Mouse (Mus musculus): ENCODE results near the gene Acaca.

Gene Acaca

DNA sequence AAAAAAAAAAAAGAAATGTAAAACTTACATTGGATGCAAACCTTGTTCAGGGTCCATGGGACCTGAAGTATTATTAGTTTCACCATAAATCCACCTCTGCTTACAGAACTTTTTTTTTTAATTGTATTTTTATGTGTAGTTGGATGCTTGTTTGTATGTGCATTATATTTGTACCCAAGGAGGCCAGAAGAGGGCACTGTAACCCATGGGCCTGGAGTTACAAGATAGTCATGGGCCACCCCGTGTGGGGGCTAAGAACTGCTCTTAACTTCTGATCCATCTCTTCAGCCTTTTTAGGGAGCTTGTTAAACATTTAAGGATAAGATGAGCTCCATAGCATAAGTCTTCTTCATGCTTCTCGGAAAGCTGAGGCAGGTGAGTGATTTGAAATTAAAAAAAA lies 21.4 kb downstream of the Acaca start:
- peak; percentile 9 for DNase-seq

DNA sequence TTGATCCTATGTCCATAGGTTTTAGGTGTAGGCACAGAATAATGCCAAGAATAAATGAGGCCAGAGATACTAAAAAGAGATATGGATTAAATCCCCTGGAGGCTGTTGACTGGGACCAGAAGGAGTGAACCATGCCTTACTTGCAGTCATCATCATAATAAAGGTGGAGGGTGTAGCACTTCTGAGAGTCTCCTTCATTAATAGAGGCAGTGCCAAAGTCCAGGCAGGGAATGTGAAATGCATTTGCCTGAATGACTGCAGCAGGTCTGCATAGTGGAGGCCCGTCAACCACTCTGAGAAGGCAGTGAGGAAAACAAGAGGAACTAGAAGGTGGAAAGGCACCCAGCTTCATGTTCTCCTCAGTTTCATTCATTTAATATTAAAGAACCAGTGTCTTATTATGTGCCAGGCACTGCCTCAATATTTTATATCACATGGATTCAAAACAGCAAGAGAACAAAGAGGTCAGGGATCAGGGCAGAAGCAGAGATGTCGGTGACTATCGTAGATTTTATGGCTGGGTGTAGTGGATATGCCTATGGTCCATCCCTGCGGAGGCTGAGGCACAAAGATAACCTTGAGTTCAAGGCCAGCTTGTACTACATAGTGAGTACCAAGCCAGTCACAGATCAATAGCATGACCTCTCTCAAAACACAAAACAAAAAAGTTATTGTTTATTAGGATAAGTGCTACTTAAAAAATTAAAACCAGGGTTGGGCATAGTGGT lies 27.2 kb downstream of the Acaca start:
- DNase-seq, result no peak

DNA sequence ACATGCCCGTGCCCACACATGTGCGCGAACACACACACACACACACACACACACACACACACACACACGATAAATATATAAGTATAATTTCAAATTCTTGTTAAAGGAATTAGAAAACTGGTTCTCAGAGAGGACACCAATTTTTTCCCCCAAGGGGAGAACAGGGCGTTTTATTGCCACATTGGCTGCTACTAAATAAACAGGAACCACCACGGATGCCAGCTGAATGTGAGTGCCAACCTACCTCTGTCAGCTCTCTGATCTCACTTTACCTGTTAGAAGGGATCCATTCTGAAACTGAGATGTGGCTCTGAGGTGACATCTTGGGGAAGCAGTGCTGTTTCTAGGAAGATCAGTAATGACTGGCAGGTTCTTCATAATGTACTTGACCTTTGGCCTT lies 34.7 kb downstream of the Acaca start:
- DNase-seq, result no peak

DNA sequence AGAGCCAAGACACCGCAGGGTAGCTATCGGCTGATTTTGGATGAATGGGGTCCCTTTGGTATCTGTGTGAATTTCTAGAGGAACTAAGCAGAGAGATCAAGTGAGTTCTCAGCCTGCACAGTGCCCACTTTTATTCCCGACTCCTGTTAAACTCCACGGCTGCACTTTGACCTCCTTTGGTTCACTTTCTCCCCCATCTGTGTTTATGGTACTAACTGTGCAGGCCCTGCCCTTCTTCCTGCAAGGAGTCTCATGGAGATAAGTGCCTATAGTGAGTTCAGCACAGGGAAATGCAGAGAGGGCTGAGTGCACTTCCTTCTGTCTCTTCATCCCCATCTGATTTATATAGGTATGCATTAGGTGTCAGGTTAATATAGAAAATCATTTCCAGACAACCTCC lies 35.1 kb downstream of the Acaca start:
- DNase-seq, result no peak

DNA sequence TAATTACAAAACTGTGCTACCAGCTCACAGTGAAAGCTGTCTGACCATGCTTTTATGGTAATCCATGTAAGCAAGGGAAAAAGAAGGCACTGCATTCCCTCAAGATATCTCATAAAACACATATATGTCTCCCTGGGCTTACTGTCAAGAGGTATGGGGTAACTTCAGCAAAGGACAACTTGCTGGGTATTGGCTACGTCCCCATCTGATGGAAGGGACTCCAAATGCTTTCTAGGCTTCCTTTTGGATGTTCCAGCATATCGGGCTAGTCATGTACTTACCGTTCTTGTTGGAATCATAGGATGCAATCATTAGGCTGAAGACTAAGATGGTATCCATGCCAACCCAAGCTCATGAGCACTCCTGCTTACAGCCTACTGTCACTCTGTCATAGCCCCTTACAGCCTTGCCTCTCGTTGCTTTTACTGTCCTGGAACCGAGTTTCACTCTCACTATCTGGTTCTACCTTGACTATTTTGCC lies 37.6 kb downstream of the Acaca start, which contains the start of gene Gm11437:
Gene Gm11437, minus strand, starts transcription at position 431 of the 481 bp plus-strand sequence.
- DNase-seq, result no peak

DNA sequence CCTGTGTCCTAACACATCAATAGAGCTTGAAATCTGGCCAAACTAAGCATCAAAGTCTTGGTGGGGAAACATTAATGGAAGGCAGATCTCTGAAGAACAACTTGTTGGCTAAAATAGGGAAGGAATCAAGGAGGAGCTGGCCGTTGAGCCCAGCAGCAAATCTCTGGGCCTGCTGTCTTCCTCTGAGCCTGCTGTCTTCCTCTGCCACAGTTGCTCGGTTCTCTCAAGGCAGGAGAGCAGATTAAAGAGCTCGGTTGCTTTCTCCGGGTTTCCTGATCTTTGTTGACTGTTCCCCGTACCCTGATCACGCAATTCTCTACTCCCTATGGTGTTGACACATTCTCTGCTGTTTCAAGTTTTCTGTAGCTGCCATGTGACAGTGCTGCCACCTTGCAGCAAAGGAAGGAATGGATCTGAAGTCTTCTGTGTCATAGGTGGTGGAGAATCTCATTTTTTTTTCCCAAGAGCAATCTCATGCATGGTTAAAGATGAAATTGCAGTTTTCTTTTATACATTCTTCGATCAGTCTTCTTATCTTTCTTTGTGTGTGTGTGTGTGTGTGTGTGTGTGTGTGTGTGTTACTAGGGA lies 39.3 kb downstream of the Acaca start:
- DNase-seq, result peak; percentile 31

DNA sequence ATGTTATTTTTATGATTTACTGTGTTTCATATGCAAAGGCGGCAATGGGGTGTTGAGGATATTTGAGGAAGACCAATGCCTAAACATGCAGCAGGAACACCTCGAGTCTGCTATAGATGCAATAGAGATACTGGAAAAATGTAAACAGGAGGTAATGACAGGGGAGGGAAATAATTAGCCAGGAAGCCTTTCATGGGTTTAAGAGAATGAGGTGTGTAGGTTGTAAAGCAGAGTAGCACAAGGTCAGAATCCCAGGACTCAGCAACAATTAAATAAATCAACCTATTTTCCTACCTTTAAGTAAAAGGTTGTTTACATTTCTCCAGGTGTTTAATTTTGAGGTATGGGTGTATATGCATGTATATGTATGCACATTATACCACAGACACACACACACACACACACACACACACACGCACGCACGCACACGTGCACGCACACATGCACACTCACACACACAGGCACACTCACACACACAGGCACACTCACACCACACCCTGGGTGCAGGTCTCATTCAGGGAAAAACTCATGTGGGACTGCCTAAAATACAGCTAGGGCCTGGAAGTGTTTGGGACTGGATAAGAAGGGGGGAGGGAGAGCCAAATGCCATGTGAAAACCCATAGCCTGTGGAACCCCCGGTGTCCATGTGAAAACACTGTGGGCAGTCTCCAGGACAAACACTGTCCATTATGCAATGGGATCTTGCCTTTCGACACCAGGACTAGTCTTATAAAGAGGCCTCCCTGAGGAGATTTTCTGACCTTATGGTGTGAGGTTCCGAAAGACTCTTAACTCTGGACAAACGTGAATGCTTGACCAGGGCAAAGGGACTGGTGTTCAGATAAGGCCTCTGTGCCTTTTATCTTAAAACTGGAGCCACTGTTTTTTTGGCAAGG lies 43.3 kb downstream of the Acaca start:
- no peak for DNase-seq

DNA sequence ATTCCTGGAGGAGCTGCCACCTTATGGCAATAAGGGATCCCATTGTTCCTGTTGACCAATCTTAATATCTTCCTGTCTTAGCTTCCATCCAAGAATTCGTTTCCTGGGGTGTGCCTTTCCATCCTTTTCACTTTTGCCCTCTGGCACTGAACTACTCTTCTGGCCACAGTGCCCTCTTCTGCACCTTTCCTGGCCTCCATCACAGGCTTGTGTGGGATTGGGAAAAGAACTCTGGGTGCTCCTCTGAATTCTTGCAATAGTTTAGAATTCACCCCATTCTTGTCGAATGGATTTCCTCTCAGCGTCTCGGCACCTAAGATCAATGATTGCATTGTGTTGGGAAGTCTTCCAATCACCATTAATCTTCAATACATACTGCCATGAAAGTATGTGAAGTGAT lies 49.1 kb downstream of the Acaca start:
- no peak for DNase-seq

GRCm38 (mm10) chr11:84179226-84179953 lies 49.9 kb downstream of the Acaca start:
- DNase-seq, result peak; percentile 95

DNA sequence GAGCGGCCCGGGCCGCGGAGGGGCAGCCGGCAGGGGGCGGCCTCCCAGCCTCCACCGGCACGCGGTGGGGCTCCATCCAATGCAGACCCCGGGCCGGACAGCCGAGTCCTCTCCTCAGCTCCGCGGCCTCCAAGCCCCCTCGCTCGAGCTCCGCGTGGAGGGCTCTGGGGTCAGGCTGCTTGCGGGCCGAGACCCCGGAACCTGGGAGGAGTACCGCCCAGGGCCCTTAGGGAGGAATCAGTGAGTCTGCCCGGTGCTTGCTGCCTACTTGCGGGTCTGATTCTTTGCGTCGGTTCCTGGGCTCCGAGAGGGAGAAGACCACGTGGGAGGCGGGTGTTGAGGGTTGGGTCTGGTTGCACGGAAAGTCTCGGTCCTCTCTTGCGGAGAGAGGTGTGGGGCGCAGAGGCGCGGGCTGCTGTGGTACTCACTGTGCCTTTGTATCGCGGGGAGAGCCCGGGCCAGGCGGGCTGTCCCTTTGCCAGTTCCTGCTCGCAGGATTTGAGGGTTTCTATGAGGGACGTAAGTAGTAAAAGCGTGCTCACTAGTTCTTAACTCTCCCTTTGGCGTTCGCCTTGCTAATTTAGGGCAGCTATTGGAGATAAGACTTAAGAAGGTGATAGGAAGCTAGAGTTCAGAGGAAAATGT lies 50.6 kb downstream of the Acaca start:
- DNase-seq, result peak; percentile 59

- no peak for DNase-seq
Measured at GRCm38 (mm10) chr11:84181286-84181685, 51.8 kb downstream of the Acaca start.

DNA sequence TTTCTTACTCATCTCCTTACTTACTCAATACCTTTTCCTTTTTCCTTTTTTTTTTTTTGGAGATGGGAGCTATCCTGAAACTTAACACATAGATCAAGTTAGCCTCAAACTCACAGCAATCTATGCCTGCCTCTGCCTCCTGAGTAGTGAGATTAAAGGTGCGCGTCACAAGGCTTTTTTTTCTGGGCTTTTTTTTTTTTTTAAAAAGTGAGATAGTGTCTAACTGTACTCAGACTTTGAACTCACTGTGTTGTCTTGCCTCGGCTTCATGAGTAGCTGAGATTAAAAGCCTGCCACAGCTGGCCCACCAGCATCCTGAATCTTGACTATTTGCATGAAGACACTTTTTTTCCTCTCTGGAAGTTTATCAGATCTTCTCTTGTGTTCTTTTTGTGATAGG lies 59.1 kb downstream of the Acaca start:
- no peak for DNase-seq

- no peak for DNase-seq
Measured at GRCm38 (mm10) chr11:84190581-84191233, 61.2 kb downstream of the Acaca start.

DNA sequence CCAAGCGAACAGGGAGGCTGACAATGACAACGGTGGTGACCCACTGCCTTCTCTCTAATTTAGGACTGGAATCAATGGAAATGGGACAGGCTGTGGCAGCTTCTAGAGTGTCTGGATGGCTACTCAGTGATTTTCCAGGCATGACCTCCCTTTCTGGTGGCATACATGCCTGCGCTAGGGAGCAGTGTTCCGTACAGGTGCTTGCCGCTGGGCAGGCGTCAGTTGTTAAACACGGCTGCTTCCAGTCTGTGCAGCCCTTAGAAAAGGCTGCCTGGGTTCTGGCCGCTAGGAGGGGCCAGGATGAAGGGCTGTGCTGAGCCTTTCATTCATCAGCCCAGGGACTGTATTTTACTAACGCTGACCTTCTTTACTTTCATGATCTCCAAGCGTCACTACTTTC lies 63.8 kb downstream of the Acaca start:
- DNase-seq, result no peak

DNA sequence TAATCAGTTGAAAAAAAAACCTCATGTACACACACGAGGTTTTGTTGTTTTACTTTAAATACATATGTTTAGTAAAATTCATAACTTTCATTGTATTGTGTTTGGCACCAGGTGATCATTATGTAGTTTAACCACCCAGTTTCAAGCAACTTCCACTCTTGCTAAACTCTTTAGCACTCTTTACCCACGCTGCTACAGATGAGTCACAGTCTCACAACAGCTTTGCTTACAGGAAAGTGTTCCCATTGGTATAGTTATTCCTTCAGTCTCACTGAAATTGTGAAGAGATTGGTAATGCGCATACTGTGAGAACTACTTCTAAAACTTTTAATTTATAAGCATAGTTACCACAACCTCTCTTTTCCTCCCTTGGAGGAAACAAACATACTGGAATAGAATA lies 65.3 kb downstream of the Acaca start:
- DNase-seq, result no peak

DNA sequence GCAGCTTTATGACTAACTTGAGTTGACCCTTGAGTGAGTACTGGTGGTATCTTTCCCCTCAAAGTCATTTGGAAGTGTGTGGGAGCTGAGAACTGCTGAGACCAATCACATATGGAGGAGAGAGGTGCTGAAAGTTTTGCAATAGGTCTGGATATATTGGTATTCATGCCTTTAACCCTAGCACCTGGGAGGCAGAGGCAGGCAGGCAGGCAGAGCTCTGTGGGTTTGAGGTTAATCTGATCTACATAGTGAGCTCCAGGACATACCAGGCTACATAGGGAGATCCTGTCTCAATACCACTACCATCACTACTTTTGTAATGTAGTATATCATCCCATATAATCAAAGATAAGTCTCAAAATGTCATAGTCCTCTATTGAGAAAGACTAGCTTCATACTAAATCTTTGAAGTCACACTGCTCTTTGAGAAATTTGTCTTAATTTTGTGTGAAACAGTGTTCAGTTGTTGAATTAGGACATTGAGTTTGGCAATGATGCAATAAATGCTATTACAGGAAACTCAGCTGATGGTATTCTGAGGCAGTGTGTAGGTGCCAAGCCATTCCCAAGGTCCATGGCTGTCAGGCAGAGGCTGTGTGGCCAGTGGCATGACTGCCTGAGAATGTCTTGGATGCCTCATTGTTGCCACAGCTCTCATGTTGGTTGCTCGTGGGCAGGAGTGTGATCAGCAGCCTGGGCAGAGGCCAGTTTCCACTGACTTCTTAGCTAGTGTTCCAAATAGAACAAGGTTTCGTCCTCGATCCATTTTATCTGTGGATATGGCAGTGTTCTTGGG lies 68.3 kb downstream of the Acaca start:
- DNase-seq, result no peak

DNA sequence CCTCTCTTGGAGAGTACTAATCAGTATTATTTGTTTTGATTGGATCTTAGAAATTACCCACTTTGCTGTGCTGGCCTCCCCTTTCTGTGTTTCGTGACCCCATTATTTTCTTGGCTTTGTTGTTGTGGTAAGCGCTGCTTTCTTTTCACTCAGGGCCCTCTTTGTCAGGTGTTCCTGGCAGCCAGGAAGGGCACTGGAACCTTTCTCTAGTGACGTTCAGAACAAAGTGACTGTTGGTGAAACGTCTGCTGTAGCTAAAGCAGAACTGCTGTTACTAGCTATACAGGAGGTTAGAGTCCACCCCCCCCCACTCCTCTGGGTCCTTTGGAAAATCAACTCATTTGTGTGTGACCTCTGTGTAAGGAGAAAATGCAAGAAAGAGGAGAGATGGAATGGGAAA lies 76.3 kb downstream of the Acaca start:
- no peak for DNase-seq

DNA sequence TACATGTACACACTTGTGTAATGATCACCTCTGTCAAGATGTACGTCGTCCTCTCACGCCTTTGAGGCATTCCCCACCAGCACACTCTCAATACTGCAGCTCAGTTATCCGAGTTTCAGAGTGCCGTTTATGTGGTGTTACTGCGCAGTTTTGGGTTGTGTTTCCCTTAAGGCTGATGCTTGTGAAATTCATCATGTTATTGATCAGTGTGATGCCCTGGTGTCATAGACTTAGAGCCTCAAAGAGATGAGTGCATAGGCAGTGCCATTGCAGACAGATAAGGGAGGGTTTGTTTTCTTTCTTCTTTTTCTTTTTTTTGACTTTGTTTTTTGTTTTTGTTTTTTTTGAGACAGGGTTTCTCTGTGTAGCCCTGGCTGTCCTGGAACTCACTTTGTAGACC lies 81.4 kb downstream of the Acaca start:
- DNase-seq, result no peak

DNA sequence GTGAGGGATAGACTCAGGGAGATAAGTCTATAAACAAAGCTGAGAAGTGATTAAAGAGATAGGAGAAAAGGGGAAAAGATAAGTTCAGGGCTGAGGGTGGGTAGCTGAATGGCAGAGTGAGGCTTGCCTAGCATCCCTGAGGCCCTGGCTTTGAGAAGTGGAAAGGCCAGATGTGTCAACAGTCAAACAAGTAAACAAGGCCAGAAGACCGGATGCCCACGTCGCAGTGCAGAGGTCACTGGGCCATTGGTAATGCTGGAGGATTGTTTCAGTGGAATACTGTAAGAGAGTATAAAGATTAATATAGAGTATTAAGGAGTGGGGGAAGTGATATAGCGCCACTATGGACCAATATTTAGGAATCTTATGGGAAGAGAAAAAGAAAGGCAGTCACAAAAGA lies 89.5 kb downstream of the Acaca start:
- no peak for DNase-seq

- DNase-seq, result peak; percentile 59
Measured at GRCm38 (mm10) chr11:84243562-84243961, 114.1 kb downstream of the Acaca start.

DNA sequence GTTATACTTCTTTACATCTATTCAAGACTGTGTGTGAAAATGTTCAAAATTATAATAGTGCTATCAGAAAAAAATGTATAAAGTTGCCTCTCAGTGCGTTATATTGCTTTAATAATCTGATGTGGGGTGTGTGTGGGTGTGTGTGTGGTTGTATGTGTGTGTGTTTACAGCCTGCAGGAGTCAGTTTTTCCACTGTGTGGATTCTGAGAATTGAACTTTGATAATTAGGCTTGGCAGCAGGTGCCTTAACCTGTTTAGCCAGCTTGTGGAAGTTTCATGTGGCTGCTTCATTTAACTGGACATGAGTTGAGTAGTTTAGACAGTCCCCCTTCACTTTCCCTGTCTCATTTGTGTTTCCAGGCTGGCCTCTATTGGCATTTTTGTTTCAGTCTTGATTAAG lies 117.9 kb downstream of the Acaca start:
- DNase-seq, result no peak
